Comparison of ENCODE assay signal across 21 mouse cellular contexts in genomic region chr10:94848344-94848743, GRCm38 (mm10).
A peak's percentile ranks its signal among the peaks of the same experiment; 100 is the strongest.
DNase-seq lines count a peak whose midpoint lies in the region; ATAC-seq lines count a peak whose summit lies in the region.
"Had no signal": no experiment of that assay in that cellular context is flagged by ENCODE, and none has a peak within 500 bp of the region (broad histone marks: within the 10 kb centered on the region; RNA-seq: fewer than 3 reads in every experiment).

No protein-coding gene starts in this region.

- no peak overlapping the region for H3K9ac ChIP-seq in forebrain, embryonic 11.5 days (ENCODE audit: low read length)
- H3K9ac ChIP-seq in forebrain, embryonic 15.5 days (replicated peaks) = no peak overlapping the region
- H3K9ac ChIP-seq in midbrain, embryonic 11.5 days (ENCODE audit: low read length) = no peak overlapping the region
- H3K9ac ChIP-seq: embryonic facial prominence, embryonic 13.5 days; forebrain, postnatal 0 days; hindbrain, embryonic 13.5 days; intestine, embryonic 15.5 days; liver, embryonic 12.5 days; lung, embryonic 14.5 days had no signal

- WGBS in forebrain, embryonic 11.5 days = 91% methylated on average over 6 of the region's 6 CpGs
- WGBS in forebrain, embryonic 15.5 days = 96% methylated on average over 6 of the region's 6 CpGs
- 90% methylated on average over 6 of the region's 6 CpGs for WGBS in midbrain, embryonic 11.5 days

- H3K4me1 ChIP-seq in forebrain, embryonic 11.5 days (replicated peaks; ENCODE audit: control insufficient read depth, insufficient read depth, low read length) = no peaks in the 10 kb centered on the region
- H3K4me1 ChIP-seq in forebrain, embryonic 15.5 days = no peaks in the 10 kb centered on the region
- no peaks in the 10 kb centered on the region for H3K4me1 ChIP-seq in midbrain, embryonic 11.5 days (ENCODE audit: control insufficient read depth, insufficient read depth, low read length)
- H3K4me1 ChIP-seq: embryonic facial prominence, embryonic 13.5 days; heart, embryonic 10.5 days; intestine, embryonic 15.5 days; liver, embryonic 12.5 days had no signal

- H3K4me3 ChIP-seq in forebrain, embryonic 11.5 days (ENCODE audit: low read depth, low read length) = no peak overlapping the region
- no peak overlapping the region for H3K4me3 ChIP-seq in forebrain, embryonic 15.5 days
- H3K4me3 ChIP-seq in midbrain, embryonic 11.5 days (ENCODE audit: low read depth, low read length) = no peak overlapping the region
- H3K4me3 ChIP-seq: embryonic facial prominence, embryonic 13.5 days; heart, embryonic 10.5 days; hindbrain, embryonic 13.5 days; intestine, embryonic 15.5 days; liver, embryonic 12.5 days had no signal

- H3K4me2 ChIP-seq in forebrain, embryonic 11.5 days (ENCODE audit: low read depth, low read length, severe bottlenecking) = no peak overlapping the region
- H3K4me2 ChIP-seq in forebrain, embryonic 15.5 days (replicated peaks) = no peak overlapping the region
- H3K4me2 ChIP-seq in midbrain, embryonic 11.5 days = no peak overlapping the region
- H3K4me2 ChIP-seq: embryonic facial prominence, embryonic 13.5 days; hindbrain, embryonic 13.5 days; intestine, embryonic 15.5 days; liver, embryonic 12.5 days; lung, embryonic 14.5 days had no signal

- no peaks in the 10 kb centered on the region for H3K27me3 ChIP-seq in forebrain, embryonic 11.5 days (ENCODE audit: control insufficient read depth, insufficient read depth, low read length)
- H3K27me3 ChIP-seq in forebrain, embryonic 15.5 days = no peaks in the 10 kb centered on the region
- H3K27me3 ChIP-seq in midbrain, embryonic 11.5 days (ENCODE audit: control insufficient read depth, insufficient read depth, low read length) = no peaks in the 10 kb centered on the region
- H3K27me3 ChIP-seq: hindbrain, embryonic 13.5 days; intestine, embryonic 15.5 days; liver, embryonic 12.5 days had no signal

- H3K27ac ChIP-seq in forebrain, embryonic 11.5 days (ENCODE audit: low read depth, low read length) = no peak overlapping the region
- no peak overlapping the region for H3K27ac ChIP-seq in forebrain, embryonic 15.5 days (replicated peaks)
- no peak overlapping the region for H3K27ac ChIP-seq in midbrain, embryonic 11.5 days (ENCODE audit: low read depth, low read length)
- H3K27ac ChIP-seq: embryonic facial prominence, embryonic 13.5 days; heart, embryonic 10.5 days; hindbrain, embryonic 13.5 days; intestine, embryonic 15.5 days; liver, embryonic 12.5 days; macrophage had no signal

- DNase-seq in forebrain, embryonic 11.5 days (ENCODE audit: low spot score) = peak; percentile 24
- peak; percentile 23 for DNase-seq in naive thymus-derived CD4-positive, alpha-beta T cell, adult 2 months (ENCODE audit: low read depth)
- DNase-seq in midbrain, embryonic 11.5 days (ENCODE audit: low spot score, missing footprints) = no peak
- DNase-seq in right cerebral cortex, adult 2 months (ENCODE audit: low spot score in 2 of 2) = no peak
- DNase-seq in yolk sac, embryonic 10.5 days (ENCODE audit: low spot score) = no peak
- DNase-seq in layer of hippocampus, postnatal 36 days = no peak
- DNase-seq: adrenal gland, adult 8-10 months; cerebellum, adult 9-10 months; forebrain, postnatal 0 days; kidney, adult 9 months; kidney, postnatal 25 days; lung, embryonic 14.5 days; midbrain, embryonic 14.5 days had no signal

- ATAC-seq in forebrain, embryonic 11.5 days (replicated peaks; ENCODE audit: low FRiP score) = no peak
- ATAC-seq in forebrain, embryonic 15.5 days (replicated peaks) = no peak
- ATAC-seq in granulocyte monocyte progenitor cell, adult 5-6 weeks (replicated peaks; ENCODE audit: poor library complexity, severe bottlenecking) = peak; percentile 33
- no peak for ATAC-seq in midbrain, embryonic 11.5 days (ENCODE audit: low FRiP score)
- ATAC-seq: forebrain, postnatal 0 days; intestine, embryonic 15.5 days; liver, embryonic 12.5 days had no signal

- no peaks in the 10 kb centered on the region for H3K9me3 ChIP-seq in forebrain, embryonic 11.5 days (ENCODE audit: control insufficient read depth, low read length)
- H3K9me3 ChIP-seq in forebrain, embryonic 15.5 days = no peaks in the 10 kb centered on the region
- H3K9me3 ChIP-seq in midbrain, embryonic 11.5 days (ENCODE audit: control insufficient read depth, low read length) = no peaks in the 10 kb centered on the region
- H3K9me3 ChIP-seq: embryonic facial prominence, embryonic 13.5 days; heart, embryonic 10.5 days; hindbrain, embryonic 13.5 days; intestine, embryonic 15.5 days; liver, embryonic 12.5 days had no signal

- no peaks in the 10 kb centered on the region for H3K36me3 ChIP-seq in forebrain, embryonic 11.5 days (ENCODE audit: control insufficient read depth, insufficient read depth, low read length)
- H3K36me3 ChIP-seq in forebrain, embryonic 15.5 days = peaks cover 14% of the 10 kb centered on the region
- no peaks in the 10 kb centered on the region for H3K36me3 ChIP-seq in midbrain, embryonic 11.5 days (ENCODE audit: control insufficient read depth, insufficient read depth, low read length)
- H3K36me3 ChIP-seq: embryonic facial prominence, embryonic 13.5 days; intestine, embryonic 15.5 days had no signal

Comparison
In these comparisons a context has a peak if more than half of its experiments do, and no peak if none do; other contexts are left out.
1. DNase-seq: peak in forebrain, embryonic 11.5 days (single experiment) and naive thymus-derived CD4-positive, alpha-beta T cell, adult 2 months (single experiment); none in midbrain, embryonic 11.5 days (single experiment), right cerebral cortex, adult 2 months (0 of 2), yolk sac, embryonic 10.5 days (single experiment) and layer of hippocampus, postnatal 36 days (0 of 2).